Comparison of ENCODE assay signal across 11 mouse cellular contexts in the genomic region with DNA sequence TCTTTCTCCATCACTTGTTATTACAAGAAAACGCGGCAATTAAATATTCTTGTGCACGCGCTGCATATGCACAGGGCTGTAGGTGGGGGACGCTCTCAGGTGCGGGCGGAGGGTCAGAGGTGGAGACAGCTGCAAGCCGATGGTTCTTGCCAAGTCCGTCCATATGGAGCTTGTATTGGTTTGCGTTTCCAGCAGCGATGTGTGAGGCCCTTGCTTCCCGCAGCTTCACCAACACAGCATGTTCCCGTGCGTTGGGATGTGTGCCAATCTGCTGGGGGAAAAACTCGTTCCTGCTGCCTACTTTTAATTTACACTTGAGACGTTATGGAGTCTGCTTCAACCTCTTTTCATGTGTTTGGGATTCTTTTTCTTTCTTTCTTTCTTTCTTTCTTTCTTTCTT.
A peak's percentile ranks its signal among the peaks of the same experiment; 100 is the strongest.
DNase-seq lines count a peak whose midpoint lies in the region; ATAC-seq lines count a peak whose summit lies in the region.
"Had no signal": no experiment of that assay in that cellular context is flagged by ENCODE, and none has a peak within 500 bp of the region (broad histone marks: within the 10 kb centered on the region; RNA-seq: fewer than 3 reads in every experiment).

No protein-coding gene starts in this region.

- no peaks in the 10 kb centered on the region for H3K27me3 ChIP-seq in midbrain, embryonic 14.5 days (ENCODE audit: control insufficient read depth, insufficient read depth, low read length)
- no peaks in the 10 kb centered on the region for H3K27me3 ChIP-seq in midbrain, embryonic 13.5 days
- H3K27me3 ChIP-seq: kidney, embryonic 15.5 days; liver, embryonic 12.5 days had no signal

- H3K27ac ChIP-seq in midbrain, embryonic 14.5 days (replicated peaks; ENCODE audit: low read depth, low read length): no peak overlapping the region
- no peak overlapping the region for H3K27ac ChIP-seq in midbrain, embryonic 13.5 days
- H3K27ac ChIP-seq: kidney, embryonic 15.5 days; liver, embryonic 12.5 days had no signal

- H3K36me3 ChIP-seq in midbrain, embryonic 14.5 days (ENCODE audit: control insufficient read depth, insufficient read depth, low read length): no peaks in the 10 kb centered on the region
- H3K36me3 ChIP-seq in midbrain, embryonic 13.5 days: no peaks in the 10 kb centered on the region
- H3K36me3 ChIP-seq: kidney, embryonic 15.5 days; liver, embryonic 12.5 days had no signal

- no peak for ATAC-seq in midbrain, embryonic 14.5 days (ENCODE audit: low FRiP score, low TSS enrichment)
- ATAC-seq in midbrain, embryonic 13.5 days: no peak
- ATAC-seq: liver, embryonic 12.5 days had no signal

- intact Hi-C loops in left cerebral cortex, postnatal 14 days (cut with DNase I): no loop called here

- H3K4me1 ChIP-seq in midbrain, embryonic 14.5 days (ENCODE audit: control insufficient read depth, insufficient read depth, low read length): no peaks in the 10 kb centered on the region
- H3K4me1 ChIP-seq in midbrain, embryonic 13.5 days (replicated peaks): no peaks in the 10 kb centered on the region
- H3K4me1 ChIP-seq: kidney, embryonic 15.5 days; liver, embryonic 12.5 days had no signal

- no peaks in the 10 kb centered on the region for H3K9me3 ChIP-seq in midbrain, embryonic 14.5 days (ENCODE audit: control insufficient read depth, low read length)
- H3K9me3 ChIP-seq in midbrain, embryonic 13.5 days: no peaks in the 10 kb centered on the region
- H3K9me3 ChIP-seq: kidney, embryonic 15.5 days had no signal

- peak; percentile 19 for DNase-seq in midbrain, embryonic 14.5 days
- DNase-seq in frontal cortex, postnatal 36 days (ENCODE audit: low spot score in 2 of 2): peak; percentile 58 to 62
- DNase-seq in left cerebral cortex, postnatal 14 days (ENCODE audit: low spot score in 2 of 2): peak; percentile 59 to 72
- no peak for DNase-seq in urinary bladder, adult 18-20 months (ENCODE audit: low spot score in 2 of 2)
- DNase-seq in kidney, adult 8-10 months: no peak
- DNase-seq in adipocyte (ENCODE audit: low spot score): no peak
- DNase-seq: lung, postnatal 36 days had no signal

- WGBS in midbrain, embryonic 14.5 days: 90% methylated on average over 16 of the region's 16 CpGs
- 87% methylated on average over 16 of the region's 16 CpGs for WGBS in midbrain, embryonic 13.5 days

- no peak overlapping the region for H3K9ac ChIP-seq in midbrain, embryonic 14.5 days (replicated peaks; ENCODE audit: low read length)
- H3K9ac ChIP-seq in midbrain, embryonic 13.5 days (replicated peaks): no peak overlapping the region
- H3K9ac ChIP-seq: kidney, embryonic 15.5 days; liver, embryonic 12.5 days had no signal

- H3K4me2 ChIP-seq in midbrain, embryonic 14.5 days (ENCODE audit: low read length): no peak overlapping the region
- H3K4me2 ChIP-seq in midbrain, embryonic 13.5 days (replicated peaks): no peak overlapping the region
- H3K4me2 ChIP-seq: kidney, embryonic 15.5 days; liver, embryonic 12.5 days had no signal

- H3K4me3 ChIP-seq in midbrain, embryonic 14.5 days (replicated peaks; ENCODE audit: low read depth, low read length): no peak overlapping the region
- H3K4me3 ChIP-seq in midbrain, embryonic 13.5 days (replicated peaks): no peak overlapping the region
- H3K4me3 ChIP-seq: kidney, embryonic 15.5 days; liver, embryonic 12.5 days; myocyte had no signal

Comparison
In these comparisons a context has a peak if more than half of its experiments do, and no peak if none do; other contexts are left out.
1. DNase-seq: peak in midbrain, embryonic 14.5 days (single experiment), frontal cortex, postnatal 36 days (2 of 2) and left cerebral cortex, postnatal 14 days (2 of 2); none in urinary bladder, adult 18-20 months (0 of 2), kidney, adult 8-10 months (0 of 2) and adipocyte (single experiment).